Mouse (Mus musculus) cerebellum, adult 2 months (tissue): ENCODE results near the gene Sptssb. TPM values are rescaled to one million over a fixed set of nuclear protein-coding genes. Genes with fewer than 3 reads are reported as not detected.

Experiments used
- DNase-seq, 2 experiments: peaks; one replicate each; pipeline ENCODE4 v3.0.0; 2021
- H3K27ac ChIP-seq: fragments of 200-500 bp; 2 replicates; pipeline ENCODE4 v1.5.1; 2012; ENCODE audit warnings: low read length, control low read depth, inconsistent platforms; ENCODE audit not compliant: insufficient read depth
- H3K27me3 ChIP-seq: fragments of 200-500 bp; 2 replicates; pipeline ENCODE4 v1.6.1; 2012; ENCODE audit warnings: inconsistent platforms, mild to moderate bottlenecking, low read length, moderate library complexity; ENCODE audit not compliant: control insufficient read depth, insufficient read depth
- H3K4me1 ChIP-seq: fragments of 200-500 bp; 2 replicates; pipeline ENCODE4 v1.6.1; 2011; ENCODE audit warnings: low read length; ENCODE audit not compliant: control insufficient read depth, insufficient read depth
- H3K4me3 ChIP-seq: fragments of 200-500 bp; replicated peaks from 2 replicates; pipeline ENCODE3; 2011; ENCODE audit warnings: mild to moderate bottlenecking, low read depth, low read length, control low read depth; ENCODE audit not compliant: insufficient read depth
- CTCF ChIP-seq: fragments of 200-500 bp; IDR thresholded peaks from 2 replicates; pipeline ENCODE4 v1.5.1; 2011; ENCODE audit warnings: low read depth, mild to moderate bottlenecking, control low read depth, low read length, moderate library complexity, borderline replicate concordance; ENCODE audit not compliant: insufficient read depth
- POLR2A ChIP-seq: fragments of 200-500 bp; IDR thresholded peaks from 2 replicates; pipeline ENCODE4 v1.6.1; 2011; ENCODE audit warnings: low read length, control low read depth, borderline replicate concordance; ENCODE audit not compliant: insufficient read depth
- WGBS: fragments of 180-500 bp; shearing (Covaris S2); methylation state at CpG from one replicate; pipeline ENCODE4 v1.1.7; 2018; 5-methylcytosine and 5-hydroxymethylcytosine counted together
- polyA plus RNA-seq: library from polyadenylated mRNA; depleted of rRNA; stranded (reverse); fragments of >200 nt; gene quantifications from 2 replicates; pipeline ENCODE4 v1.2.3, GENCODE M21; 2012

Gene Sptssb
- polyA plus RNA-seq, 1 experiment = 31.7 TPM

GRCm38 (mm10) chr3:69895516-69895915, 35.8 kb upstream of the Sptssb start:
- 88% methylated on average over 11 of the region's 11 CpGs for WGBS
- TF ChIP-seq CTCF (no peak), POLR2A (no peak)

GRCm38 (mm10) chr3:69892187-69893094, 32.7 kb upstream of the Sptssb start:
- WGBS = 82% methylated on average over 9 of the region's 9 CpGs
- Histone ChIP-seq H3K27ac (no peak overlapping the region), H3K4me3 (no peak overlapping the region), H3K27me3 (no peaks in the 10 kb centered on the region), H3K4me1 (no peaks in the 10 kb centered on the region)
- TF ChIP-seq CTCF (no peak), POLR2A (no peak)
- DNase-seq = no peak

More at GRCm38 (mm10) chr3:69895516-69895915, 35.8 kb upstream of the Sptssb start:
- Histone ChIP-seq H3K4me1 (no peaks in the 10 kb centered on the region), H3K4me3 (no peak overlapping the region), H3K27ac (no peak overlapping the region), H3K27me3 (no peaks in the 10 kb centered on the region)
- peak; percentile 25 to 51 for DNase-seq

- peak; percentile 28 to 54 for DNase-seq
- no peak for TF ChIP-seq CTCF
- no peak for TF ChIP-seq POLR2A
- no peak overlapping the region for H3K27ac ChIP-seq
- no peaks in the 10 kb centered on the region for H3K27me3 ChIP-seq
- H3K4me3 ChIP-seq = no peak overlapping the region
- H3K4me1 ChIP-seq = no peaks in the 10 kb centered on the region
- 29% methylated on average over 2 of the region's 2 CpGs for WGBS
Measured at GRCm38 (mm10) chr3:69885866-69886265, 26.1 kb upstream of the Sptssb start.

- Histone ChIP-seq H3K27ac (no peak overlapping the region), H3K27me3 (no peaks in the 10 kb centered on the region), H3K4me3 (no peak overlapping the region), H3K4me1 (no peaks in the 10 kb centered on the region)
- 86% methylated on average over 1 of the region's 1 CpGs for WGBS
- TF ChIP-seq POLR2A (no peak), CTCF (no peak)
- no peak for DNase-seq
Measured at GRCm38 (mm10) chr3:69883710-69884109, 24.0 kb upstream of the Sptssb start.

- TF ChIP-seq POLR2A (no peak), CTCF (no peak)
- H3K4me1 ChIP-seq = no peaks in the 10 kb centered on the region
- WGBS = 90% methylated on average over 2 of the region's 2 CpGs
- no peak overlapping the region for H3K4me3 ChIP-seq
- DNase-seq = no peak
- no peak overlapping the region for H3K27ac ChIP-seq
- H3K27me3 ChIP-seq = no peaks in the 10 kb centered on the region
Measured at GRCm38 (mm10) chr3:69877538-69877937, 17.8 kb upstream of the Sptssb start.

GRCm38 (mm10) chr3:69874721-69875120, 15.0 kb upstream of the Sptssb start:
- WGBS = 95% methylated on average over 3 of the region's 3 CpGs
- Histone ChIP-seq H3K27me3 (no peaks in the 10 kb centered on the region), H3K4me1 (no peaks in the 10 kb centered on the region), H3K4me3 (no peak overlapping the region), H3K27ac (no peak overlapping the region)
- no peak for DNase-seq
- TF ChIP-seq POLR2A = no peak
- no peak for TF ChIP-seq CTCF

- TF ChIP-seq POLR2A (no peak), CTCF (no peak)
- Histone ChIP-seq H3K27ac (no peak overlapping the region), H3K4me3 (no peak overlapping the region), H3K27me3 (no peaks in the 10 kb centered on the region), H3K4me1 (no peaks in the 10 kb centered on the region)
- 56% methylated on average over 6 of the region's 6 CpGs for WGBS
- no peak for DNase-seq
Measured at GRCm38 (mm10) chr3:69872661-69873327, 13.1 kb upstream of the Sptssb start.
